Mouse (Mus musculus) liver, embryonic 14 days (tissue): ENCODE measurements around the gene Mgat5b. TPM values are rescaled to one million over a fixed set of nuclear protein-coding genes. Genes with fewer than 3 reads are reported as not detected.

Source experiments
- polyA plus RNA-seq: library from polyadenylated mRNA; depleted of rRNA; stranded (reverse); fragments of >200 nt; gene quantifications from 2 replicates; pipeline ENCODE4 v1.2.3, GENCODE M21; 2012; rRNA removed

The Mgat5b gene
- 0.05 TPM in 1 of 2 replicates, not detected in the other for polyA plus RNA-seq

GRCm38 (mm10) chr11:116918323-116919185 is at the start of gene Mgat5b:
Gene Mgat5b, plus strand, starts transcription at chr11:116918863.

Other genes with a start within 250 kb of the Mgat5b start
- not detected in 2 replicates for gene St6galnac1, start 143.4 kb upstream of the Mgat5b start, polyA plus RNA-seq
- 0.93 and 1.1 TPM in 2 replicates for gene Mxra7, start 90.8 kb upstream of the Mgat5b start, polyA plus RNA-seq
- 17.0 and 20.4 TPM in 2 replicates for gene Mettl23, start 75.6 kb upstream of the Mgat5b start, polyA plus RNA-seq
- 14.9 and 15.5 TPM in 2 replicates for gene Jmjd6, start 75.4 kb upstream of the Mgat5b start, polyA plus RNA-seq
- gene Mfsd11, start 66.4 kb upstream of the Mgat5b start, polyA plus RNA-seq, result 4.9 and 6.1 TPM in 2 replicates
- gene Srsf2, start 65.8 kb upstream of the Mgat5b start, polyA plus RNA-seq, result 315 and 345 TPM in 2 replicates
- 11.8 and 13.7 TPM in 2 replicates for gene Sec14l1, start 196.3 kb downstream of the Mgat5b start, polyA plus RNA-seq